Mouse (Mus musculus) kidney, postnatal 25 days (tissue): ENCODE results near the gene Rimbp2.
"Not testable (repeated sequence)": the region's sequence is repeated elsewhere in the genome, so short reads cannot be mapped to it uniquely, and the experiment has no call there.

ENCODE experiments used
- DNase-seq, 2 experiments: peaks; one replicate each; pipeline ENCODE4 v3.0.0; 2021; ENCODE audit warnings: mixed read lengths in 2 of 2

Gene Rimbp2

DNA sequence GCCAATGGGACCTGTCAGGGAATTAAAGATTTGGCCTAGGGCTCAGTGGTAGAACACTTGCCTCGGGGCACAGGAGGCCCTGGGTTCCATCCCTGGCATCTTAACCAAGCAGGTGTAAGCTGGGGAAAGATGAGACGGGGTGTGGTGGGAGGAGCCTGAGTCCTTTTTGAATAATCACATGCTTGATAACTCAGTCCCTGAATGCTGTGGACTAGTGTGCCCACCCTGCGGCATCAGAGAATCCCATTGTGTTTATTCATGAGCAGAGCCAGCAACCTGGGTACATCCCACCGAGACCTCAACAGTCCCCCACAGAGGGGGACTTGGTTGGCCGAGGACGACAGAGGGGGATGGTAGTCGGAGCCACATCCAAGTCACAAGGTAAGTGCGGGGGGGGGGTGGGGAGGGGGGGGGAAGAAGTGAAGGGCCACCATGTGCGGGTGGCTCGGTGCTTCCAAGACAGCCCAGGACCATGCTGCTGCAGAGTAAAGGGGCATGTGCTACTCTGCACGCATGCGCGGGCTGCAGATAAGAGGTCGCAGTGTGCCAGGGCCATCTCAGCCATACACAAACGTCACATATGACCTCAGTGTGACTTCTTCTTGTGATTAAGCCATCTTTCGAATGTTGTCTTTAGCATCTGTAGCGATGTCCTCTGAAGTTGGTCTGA lies 214.0 kb downstream of the Rimbp2 start:
- no peak for DNase-seq

DNA sequence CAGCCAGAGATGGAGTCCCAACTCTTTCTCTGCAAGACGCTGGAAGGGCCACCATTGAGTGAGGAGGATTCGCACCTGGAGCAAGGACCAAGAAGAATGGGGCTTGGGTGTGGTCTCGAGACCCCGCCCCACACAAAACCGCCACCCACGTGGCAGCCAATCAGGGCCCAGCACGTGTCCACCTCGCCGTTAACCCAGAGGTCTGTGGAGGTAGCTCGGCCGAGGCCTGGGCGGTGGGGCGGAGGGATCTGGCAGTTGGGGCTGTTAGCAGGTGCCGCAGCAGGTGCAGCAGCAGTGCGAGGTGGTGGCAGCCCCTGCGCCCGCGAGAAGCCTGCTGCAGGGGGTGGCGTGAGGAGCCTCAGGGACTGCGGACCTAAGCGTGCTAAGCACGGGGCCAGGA lies 217.4 kb downstream of the Rimbp2 start:
- DNase-seq: no peak

DNA sequence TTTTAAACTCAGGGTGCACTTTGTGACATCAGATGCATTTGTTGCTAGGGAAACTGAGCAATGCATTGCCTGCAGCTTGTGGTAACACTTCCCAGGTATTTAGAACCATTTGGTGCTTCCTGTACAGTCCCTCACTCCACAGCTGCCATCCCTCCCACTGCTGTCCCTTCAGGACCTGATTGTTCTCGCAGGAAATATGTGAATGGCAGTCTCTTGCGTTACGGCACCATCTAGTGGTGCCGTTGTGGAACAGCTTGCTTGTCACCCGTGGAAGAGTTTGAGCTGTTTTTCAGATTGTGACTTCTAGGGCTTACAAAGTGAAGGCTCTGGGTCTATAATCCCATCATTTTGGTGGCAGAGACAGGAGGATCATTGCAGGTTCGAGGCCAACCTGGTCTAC lies 219.3 kb downstream of the Rimbp2 start:
- peak in 1 of 2 experiments; percentile 33 for DNase-seq

DNA sequence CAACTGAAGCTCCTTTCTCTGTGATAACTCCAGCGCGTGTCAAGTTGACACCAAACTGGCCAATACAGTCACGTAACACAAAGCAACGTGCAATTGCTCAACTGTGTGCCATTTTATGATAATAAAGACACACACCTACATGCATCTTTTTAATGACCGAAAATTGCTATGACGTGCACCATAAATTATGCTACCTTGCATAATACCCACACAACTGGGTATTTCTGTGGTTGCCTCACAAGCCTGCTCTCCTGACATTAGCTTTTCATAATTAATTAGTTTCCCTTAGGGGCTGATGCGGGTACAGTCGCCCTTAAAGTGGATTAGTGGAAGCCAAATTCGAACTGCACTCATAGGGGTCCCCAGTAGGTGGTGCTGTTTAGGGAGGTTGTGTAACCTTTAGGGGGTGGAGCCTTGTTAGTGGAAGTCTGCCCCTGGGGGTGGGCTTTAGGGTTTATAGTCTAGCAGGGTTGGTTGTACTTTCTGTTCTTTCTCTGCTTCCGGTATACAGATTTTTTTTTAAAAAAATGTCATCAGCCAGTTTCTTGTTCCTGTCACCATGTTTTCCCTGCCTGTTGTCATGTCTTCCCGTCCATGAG lies 220.8 kb downstream of the Rimbp2 start:
- DNase-seq: peak in 1 of 2 experiments; percentile 6

DNA sequence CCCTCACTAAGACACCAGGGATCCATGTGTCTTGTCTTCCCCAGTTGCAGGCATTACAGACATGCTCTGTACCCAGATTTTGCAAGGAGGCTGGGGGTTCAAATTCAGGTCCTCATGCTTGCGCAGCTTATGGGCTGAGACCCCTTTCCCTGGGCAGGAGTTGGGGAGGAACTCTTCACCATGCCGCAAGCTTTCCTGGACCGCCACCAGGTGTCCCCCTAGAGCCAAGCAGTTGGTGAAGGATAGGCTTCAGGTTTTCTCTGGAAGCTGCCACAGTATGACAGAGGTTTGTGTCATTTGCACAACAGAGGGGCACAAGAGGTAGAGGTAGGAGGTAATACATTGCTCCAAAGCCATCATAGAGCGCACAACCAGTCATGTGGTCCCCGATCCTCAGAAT lies 222.7 kb downstream of the Rimbp2 start:
- peak in 1 of 2 experiments; percentile 4 for DNase-seq

DNA sequence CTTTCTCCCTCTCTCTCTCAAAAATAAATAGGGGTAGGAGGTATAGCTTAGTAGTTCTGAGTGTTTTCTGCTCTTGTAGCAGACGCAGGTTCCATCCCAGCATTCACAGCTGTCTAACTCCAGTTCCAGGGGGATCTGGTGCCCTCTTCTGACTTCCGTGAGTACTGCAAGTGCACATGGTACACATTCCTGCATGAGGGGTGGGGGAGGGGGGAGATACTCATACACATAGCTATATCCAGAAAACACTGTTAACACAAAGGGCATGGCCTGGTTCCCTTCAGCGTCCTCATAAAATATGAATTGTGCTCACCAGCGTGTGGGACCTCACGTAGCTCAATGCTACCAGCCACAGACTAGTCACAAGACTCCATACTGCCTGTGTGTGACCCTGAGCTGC lies 223.9 kb downstream of the Rimbp2 start:
- no peak for DNase-seq

DNA sequence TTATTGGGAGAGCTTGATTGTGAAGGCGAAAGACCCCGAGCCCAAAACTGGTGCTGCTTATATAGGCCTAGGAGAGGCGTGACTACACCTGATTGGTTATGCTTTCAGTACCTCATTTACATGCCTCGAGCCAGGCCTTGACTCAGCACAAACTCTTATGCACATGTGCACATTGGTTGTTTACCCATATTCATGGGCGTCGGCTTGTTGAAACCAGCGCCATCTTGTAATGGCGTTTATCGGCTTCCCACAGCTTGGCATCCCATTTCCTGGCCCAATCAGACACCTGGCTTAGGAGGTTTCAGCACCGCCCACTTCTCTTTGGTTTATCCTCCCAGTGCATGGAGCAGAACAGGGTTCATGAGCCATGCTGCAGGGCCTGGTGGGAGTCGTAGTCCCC lies 232.8 kb downstream of the Rimbp2 start:
- DNase-seq: not testable (repeated sequence)

DNA sequence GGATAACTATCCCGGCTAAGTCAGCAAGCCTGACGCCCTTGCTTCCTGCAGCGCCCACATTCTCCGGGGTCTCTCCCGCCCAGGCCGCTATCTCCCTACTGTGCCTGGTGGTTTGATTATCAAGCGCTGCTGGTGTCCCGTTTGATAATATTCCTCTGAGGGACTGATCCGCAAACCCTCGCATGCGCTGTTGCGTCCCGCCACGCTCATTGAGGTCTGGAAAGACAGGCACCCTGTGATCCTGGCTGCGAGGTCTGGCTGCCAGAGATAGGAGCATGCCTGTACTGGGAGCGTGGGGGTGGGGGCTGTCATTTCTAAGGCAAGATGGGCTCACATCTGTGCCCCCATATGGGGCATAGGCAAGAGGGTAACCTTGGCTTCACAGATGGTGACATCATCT lies 238.1 kb downstream of the Rimbp2 start:
- DNase-seq: no peak

DNA sequence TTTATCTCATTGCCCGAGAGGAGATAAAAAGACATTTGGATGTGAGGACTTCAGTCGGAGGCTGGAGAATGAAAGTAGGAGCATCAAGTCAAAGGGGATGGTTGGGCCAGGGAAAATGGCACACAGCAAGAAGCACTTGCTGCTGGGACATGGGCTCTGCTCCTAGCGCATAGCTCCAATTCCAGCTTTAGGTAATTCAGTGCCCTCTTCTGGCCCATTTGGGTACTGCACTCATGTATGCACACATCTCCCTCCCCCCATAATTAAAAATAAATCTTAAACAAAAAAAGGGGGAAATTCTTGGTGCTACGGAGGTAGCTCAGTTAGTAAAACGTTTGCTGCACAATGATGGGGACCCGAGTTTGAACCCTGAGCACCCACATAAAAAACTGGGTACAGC lies 241.4 kb downstream of the Rimbp2 start:
- peak in 1 of 2 experiments; percentile 21 for DNase-seq

DNA sequence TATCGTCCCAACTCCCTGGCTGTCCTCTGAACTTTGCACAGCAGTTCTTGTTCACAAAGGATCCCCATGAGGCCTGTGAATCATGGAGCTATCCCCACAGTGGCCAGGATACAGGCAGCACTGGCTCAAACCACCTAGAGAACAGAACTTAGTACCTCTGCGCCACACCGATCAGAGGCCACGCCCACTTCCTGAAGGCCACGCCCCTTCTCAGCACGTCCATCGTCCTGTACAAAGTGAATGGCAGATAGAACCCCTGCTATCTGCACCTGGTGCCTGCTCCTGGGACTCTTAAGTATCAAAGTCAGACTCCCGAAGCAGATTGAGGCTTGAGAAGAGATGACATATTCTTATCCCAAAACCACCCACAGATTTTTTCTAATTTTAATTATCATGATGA lies 242.7 kb downstream of the Rimbp2 start:
- DNase-seq: no peak

DNA sequence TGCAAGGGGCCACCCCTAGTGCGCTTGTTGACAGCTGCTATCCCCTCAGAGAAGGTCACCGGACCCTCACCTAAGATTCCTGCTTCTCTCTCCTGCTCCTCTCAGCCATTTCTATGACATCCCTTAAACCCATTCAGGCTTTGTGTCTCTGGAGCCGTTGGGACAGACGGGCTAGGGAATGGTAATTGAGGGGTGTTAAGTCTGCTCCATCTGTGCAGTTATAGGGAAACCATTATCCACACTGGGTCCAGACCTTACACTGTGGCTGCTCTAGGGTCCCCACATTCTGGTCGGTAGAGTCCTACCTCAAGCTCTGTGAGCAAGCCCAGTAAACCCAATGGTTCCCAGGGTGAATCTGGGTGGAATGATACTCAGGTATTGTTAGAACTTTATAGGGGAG lies 244.4 kb downstream of the Rimbp2 start:
- DNase-seq: no peak
